Mouse (Mus musculus) lung, postnatal 14 days (tissue): Measurements from ENCODE around the gene Myo19.
"Not testable (repeated sequence)": the region's sequence is repeated elsewhere in the genome, so short reads cannot be mapped to it uniquely, and the experiment has no call there.

Experiments
- DNase-seq: peaks from one replicate; pipeline ENCODE4 v3.0.0; 2021

Myo19 gene

GRCm38 (mm10) chr11:84879772-84880464, at the start of gene Myo19, which contains the start of gene Pigw:
Gene Myo19, plus strand, starts transcription at chr11:84880148.
Gene Pigw, minus strand, starts transcription at chr11:84880285.
- DNase-seq = peak; percentile 82

GRCm38 (mm10) chr11:84839330-84839729, 40.6 kb upstream of the Myo19 start:
- no peak for DNase-seq

GRCm38 (mm10) chr11:84846741-84847474, 33.0 kb upstream of the Myo19 start:
- DNase-seq = no peak

- DNase-seq = no peak
These were observed 32.4 kb upstream of the Myo19 start for GRCm38 (mm10) chr11:84847475-84848090.

GRCm38 (mm10) chr11:84855285-84855684, 24.7 kb upstream of the Myo19 start:
- no peak for DNase-seq

GRCm38 (mm10) chr11:84865268-84865667, 14.7 kb upstream of the Myo19 start:
- no peak for DNase-seq

GRCm38 (mm10) chr11:84867586-84867985, 12.4 kb upstream of the Myo19 start:
- no peak for DNase-seq

- DNase-seq = no peak
These were observed 11.1 kb upstream of the Myo19 start for GRCm38 (mm10) chr11:84868786-84869259.

- DNase-seq = peak; percentile 93
These were observed 10.3 kb upstream of the Myo19 start for GRCm38 (mm10) chr11:84869537-84870232.

- peak; percentile 93 for DNase-seq
These were observed 9.5 kb upstream of the Myo19 start, which contains the start of gene Ggnbp2 for GRCm38 (mm10) chr11:84870337-84871043. Gene Ggnbp2, minus strand, starts transcription at chr11:84870817.

- peak; percentile 45 for DNase-seq
These were observed 8.9 kb upstream of the Myo19 start for GRCm38 (mm10) chr11:84871046-84871445.

GRCm38 (mm10) chr11:84871548-84872069, 8.3 kb upstream of the Myo19 start:
- DNase-seq = no peak

- no peak for DNase-seq
These were observed 6.7 kb upstream of the Myo19 start for GRCm38 (mm10) chr11:84873042-84873833.

GRCm38 (mm10) chr11:84876020-84876419, 3.9 kb upstream of the Myo19 start:
- not testable (repeated sequence) for DNase-seq

- no peak for DNase-seq
These were observed 759 bp upstream of the Myo19 start for GRCm38 (mm10) chr11:84879007-84879771.

- peak; percentile 55 for DNase-seq
These were observed 565 bp downstream of the Myo19 start for GRCm38 (mm10) chr11:84880465-84880961.

- DNase-seq = no peak
These were observed 1.0 kb downstream of the Myo19 start for GRCm38 (mm10) chr11:84880971-84881370.

- no peak for DNase-seq
These were observed 2.4 kb downstream of the Myo19 start for GRCm38 (mm10) chr11:84882346-84882745.

GRCm38 (mm10) chr11:84885238-84885637, 5.3 kb downstream of the Myo19 start:
- no peak for DNase-seq

GRCm38 (mm10) chr11:84886236-84886635, 6.3 kb downstream of the Myo19 start:
- no peak for DNase-seq
